Mouse (Mus musculus): Measurements from ENCODE around the gene Gm6793.

DNA sequence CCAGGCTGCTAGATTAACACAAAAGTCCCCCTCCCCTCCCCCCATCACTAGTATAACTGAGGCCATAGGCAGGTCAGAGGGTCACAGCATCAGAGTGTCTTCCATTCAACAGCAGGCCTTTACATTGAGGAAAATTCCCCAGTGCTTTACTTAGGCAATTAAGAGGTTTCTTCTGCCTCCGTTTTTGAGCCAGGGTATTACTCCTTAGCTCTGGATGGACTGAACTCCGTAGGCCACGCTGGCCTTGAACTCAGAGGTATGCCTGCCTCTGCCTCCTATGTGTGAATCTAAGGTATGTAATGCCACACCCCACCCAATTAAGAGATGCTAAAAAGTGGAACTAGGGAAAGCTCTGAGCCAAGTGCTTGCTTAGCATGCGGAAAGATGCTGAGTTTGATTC is 51.3 kb downstream of the Gm6793 start:
- TF ChIP-seq POLR2A (IDR thresholded peaks at IDR 0.05; ENCODE audit: borderline replicate concordance, extremely low read depth, low read depth, low read length) (no peak), CTCF (IDR thresholded peaks at IDR 0.05; ENCODE audit: insufficient read depth, low read length) (no peak)

All from lung, adult 2 months (tissue).